Mouse (Mus musculus): Measurements from ENCODE around the gene Rpl19. TPM values are rescaled to one million over a fixed set of nuclear protein-coding genes. Genes with fewer than 3 reads are reported as not detected.

Gene Rpl19
- 665 and 1,760 TPM in 2 replicates for polyA plus RNA-seq (2012; ENCODE audit: low replicate concordance)

DNA sequence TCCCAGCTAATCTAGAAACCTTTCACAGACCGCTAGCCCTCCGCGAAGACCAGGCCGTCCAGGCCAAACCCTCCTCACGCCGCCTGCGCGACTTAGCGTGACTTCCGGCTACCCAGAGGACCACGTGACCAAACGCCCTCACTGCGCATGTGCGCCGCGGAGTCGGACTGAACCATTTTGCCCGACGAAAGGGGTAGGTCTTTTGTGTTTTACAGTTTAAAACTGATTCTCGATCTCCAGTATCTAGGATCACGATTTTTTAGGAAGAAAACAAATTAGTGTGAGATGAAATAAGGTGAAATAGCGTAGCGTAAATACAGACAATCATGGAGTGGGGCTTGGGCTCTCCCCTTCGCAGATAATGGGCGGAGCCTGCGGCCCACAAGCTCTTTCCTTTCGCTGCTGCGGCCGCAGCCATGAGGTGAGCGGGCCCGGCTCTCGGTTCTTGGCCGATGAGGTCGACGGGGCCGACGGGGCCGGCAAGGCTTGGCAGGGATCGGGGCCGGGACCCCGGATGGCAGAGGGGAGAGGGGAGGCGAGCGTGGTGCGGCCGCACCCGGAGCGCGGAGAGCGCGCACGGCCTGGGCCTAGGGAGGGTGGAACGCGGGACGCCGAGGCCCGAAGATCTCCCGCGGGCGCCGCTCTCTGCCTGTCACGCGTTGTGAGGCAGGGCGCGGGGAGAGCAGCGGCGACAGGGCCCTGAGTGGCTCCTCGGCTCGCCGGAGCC lies at the start of gene Rpl19:
Gene Rpl19 (plus strand): TSS at position 141 of the 727 bp plus-strand sequence.

DNA sequence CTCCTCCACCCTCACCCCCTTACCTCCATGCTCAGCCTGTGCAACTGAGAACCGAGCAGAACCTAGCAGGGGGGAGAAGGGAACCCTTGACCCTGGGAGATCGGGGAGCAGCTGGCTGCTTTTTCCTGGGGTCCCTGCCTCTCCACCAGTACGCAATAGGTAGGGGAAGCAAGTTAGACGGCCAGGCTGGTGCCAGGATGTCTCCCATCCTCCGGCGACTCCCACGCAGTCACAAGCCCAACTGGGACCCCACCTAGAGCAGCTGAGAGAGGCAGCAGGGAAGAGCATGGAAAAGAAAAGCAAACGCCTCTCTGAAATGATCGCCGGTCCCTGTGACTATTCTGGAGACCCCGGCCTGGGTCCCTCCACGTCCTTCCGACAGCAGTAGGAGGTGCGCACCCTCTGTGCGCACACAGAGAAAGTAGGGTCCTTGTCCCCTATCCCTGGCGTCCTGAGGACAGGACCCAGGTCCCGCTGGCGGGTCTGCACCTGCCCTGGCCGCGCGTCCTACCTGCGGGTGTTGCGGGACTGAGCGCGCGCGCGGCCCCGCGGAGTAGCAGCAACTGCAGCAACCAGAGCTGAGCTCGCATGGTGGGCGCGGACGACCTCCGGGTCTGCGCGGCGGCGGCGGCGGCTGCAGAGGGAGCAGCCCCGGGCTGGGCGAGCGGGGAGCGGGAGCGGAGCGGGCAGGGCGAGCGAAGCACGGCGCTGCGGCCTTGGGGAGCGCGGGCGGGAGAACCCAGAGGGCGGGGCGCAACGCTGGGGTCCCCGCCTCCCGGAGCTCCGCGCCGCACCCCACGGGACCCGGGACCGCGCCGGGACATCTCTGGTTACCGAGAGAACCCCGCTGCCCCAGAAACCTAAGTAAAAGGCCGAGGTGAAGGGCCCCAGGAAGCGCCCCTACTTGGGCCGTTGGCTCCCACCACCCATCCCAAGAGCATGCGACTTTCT lies 40.5 kb upstream of the Rpl19 start, which contains the start of gene Plxdc1:
Gene Plxdc1 (minus strand): TSS at position 718 of the 951 bp plus-strand sequence.

DNA sequence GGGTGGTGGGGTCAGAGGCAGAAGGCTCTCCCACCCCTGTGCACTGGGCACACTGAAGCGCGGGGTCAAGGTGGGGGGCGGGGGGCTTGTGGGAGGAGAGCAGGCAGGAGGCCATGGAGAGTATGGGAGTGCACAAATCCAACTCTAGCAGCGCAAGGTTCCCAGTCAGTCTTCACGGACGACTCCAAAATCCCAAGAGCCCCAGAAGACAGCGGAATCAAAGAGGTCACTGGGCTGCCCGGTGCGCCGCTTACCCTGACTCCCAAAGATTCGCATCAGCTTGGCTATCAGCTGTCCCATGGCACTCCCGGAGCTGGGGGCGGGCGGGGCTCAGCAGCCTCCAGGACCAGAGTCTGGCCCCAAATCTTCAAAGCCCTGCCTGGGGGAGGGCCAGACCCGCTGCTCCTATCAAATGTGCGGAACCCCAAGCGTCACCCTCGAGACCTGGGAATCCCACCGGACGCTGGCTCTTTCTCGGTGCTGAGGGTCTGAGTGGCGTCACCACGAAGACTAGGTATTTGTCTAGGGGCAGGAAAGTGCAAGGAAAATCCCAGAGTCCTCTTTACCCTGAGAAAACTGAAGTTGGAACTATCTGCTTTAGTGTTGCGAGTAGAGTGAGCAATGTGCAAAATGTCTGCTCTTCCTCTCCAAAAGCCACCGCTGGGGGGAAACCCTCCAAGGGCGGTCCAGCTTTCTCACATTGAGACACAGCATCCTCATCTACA lies 30.8 kb upstream of the Rpl19 start, which contains the start of gene Arl5c:
Gene Arl5c (minus strand): TSS at position 618 of the 725 bp plus-strand sequence.

DNA sequence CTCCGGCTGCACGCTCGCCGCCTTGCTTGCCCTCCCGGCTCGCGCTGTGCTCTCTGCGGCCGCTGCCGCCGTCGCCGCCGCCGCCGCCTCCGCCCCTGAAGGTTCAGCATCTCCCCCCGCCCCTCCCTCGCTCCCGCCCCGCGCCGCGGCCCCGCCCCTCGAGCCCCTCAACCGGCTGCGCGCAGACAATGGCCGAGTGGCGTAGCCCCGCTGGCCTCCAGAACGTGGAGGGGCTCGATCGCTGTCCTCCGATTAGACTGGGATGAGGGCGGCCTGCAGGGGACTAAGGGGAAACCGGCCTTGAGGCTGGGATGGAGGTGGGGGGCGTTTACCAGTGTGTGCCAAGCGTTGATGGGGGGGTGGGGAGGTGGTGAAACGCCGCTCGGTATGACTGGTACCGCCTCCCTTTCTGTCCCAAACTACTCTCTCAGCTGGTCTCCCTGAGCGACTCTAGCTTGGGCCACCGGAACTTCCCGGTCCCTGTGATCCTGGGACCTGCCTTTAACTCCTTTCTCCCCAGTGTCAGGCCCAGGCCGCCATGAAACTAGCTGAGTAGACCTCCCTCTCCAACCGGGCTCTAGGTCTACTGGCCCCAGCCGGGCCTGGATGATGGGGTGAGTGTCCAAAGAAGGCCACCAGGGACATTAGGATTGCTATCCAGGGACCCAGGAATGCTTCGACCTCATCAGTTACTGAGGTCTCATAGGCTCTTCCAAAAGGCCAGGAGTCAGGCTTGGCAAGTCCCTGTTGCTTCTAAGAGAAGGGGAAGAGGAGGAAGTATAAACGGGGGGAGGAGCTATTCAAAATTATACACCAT lies 3.7 kb upstream of the Rpl19 start, which contains the start of gene Cacnb1:
Gene Cacnb1 (minus strand): TSS at position 480 of the 817 bp plus-strand sequence.

DNA sequence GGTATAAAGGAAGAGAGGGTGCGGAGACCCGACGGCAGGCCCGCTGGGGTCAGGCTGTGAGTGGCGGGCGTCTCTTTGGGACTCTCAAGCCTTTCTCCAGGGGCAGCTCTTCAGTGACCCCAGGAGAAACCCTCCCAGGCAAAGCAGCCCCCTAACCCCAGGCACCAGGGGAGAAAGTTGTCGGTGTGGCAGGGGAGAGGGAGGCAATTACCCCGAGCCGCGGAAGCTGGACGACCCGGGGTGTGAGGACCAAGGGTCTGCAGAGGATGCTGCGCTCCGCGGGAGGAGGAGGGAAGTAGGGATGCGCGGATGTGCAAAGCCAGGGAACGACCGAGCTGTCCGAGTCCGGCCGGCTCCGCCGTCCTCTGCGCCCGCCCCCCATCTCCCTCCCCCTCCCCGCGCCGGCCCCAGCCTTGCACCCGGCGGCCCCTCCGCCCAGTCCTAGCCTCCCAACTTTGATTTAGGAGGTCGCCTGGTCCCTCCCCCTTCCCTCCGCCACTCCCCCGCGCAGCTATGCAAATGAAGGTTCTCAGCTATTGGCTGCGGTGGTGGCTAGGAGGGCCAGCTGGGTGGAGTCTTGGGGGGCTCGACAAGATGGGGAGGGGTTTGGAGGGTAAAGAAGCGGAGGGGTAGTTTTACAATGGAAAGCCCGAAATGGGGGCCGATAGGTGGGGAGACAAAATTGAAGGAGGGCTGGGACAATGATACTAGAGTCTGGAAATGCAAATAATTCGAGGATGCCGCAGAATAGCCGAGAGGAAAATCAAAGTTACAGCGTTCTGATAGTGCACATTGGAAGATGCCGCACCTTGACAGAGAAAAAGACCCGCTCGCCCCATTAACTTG lies 26.7 kb downstream of the Rpl19 start, which contains the start of gene Stac2:
Gene Stac2 (minus strand): TSS at position 474 of the 846 bp plus-strand sequence.

Other genes with a start within 250 kb of the Rpl19 start
- 53.7 and 191 TPM in 2 replicates for gene Rpl23, start 244.3 kb upstream of the Rpl19 start, polyA plus RNA-seq (2012; ENCODE audit: low replicate concordance)
- gene Lasp1, start 227.7 kb upstream of the Rpl19 start, polyA plus RNA-seq (2012; ENCODE audit: low replicate concordance) = 121 and 395 TPM in 2 replicates
- gene B230217C12Rik, start 185.9 kb upstream of the Rpl19 start, polyA plus RNA-seq (2012; ENCODE audit: low replicate concordance) = 0.58 and 0.85 TPM in 2 replicates
- gene Fbxo47, start 142.6 kb upstream of the Rpl19 start, polyA plus RNA-seq (2012; ENCODE audit: low replicate concordance) = 0.12 TPM in 1 of 2 replicates, not detected in the other
- 3.5 and 4.8 TPM in 2 replicates for gene Plxdc1, start 40.3 kb upstream of the Rpl19 start, polyA plus RNA-seq (2012; ENCODE audit: low replicate concordance)
- 37.5 and 38.4 TPM in 2 replicates for gene Arl5c, start 30.5 kb upstream of the Rpl19 start, polyA plus RNA-seq (2012; ENCODE audit: low replicate concordance)
- gene Cacnb1, start 3.7 kb upstream of the Rpl19 start, polyA plus RNA-seq (2012; ENCODE audit: low replicate concordance) = 8.5 and 19.3 TPM in 2 replicates
- 19.2 and 20.3 TPM in 2 replicates for gene Stac2, start 26.8 kb downstream of the Rpl19 start, polyA plus RNA-seq (2012; ENCODE audit: low replicate concordance)
- 12.0 and 14.9 TPM in 2 replicates for gene Fbxl20, start 123.7 kb downstream of the Rpl19 start, polyA plus RNA-seq (2012; ENCODE audit: low replicate concordance)
- 20.8 and 31.9 TPM in 2 replicates for gene Med1, start 166.6 kb downstream of the Rpl19 start, polyA plus RNA-seq (2012; ENCODE audit: low replicate concordance)
- gene Cdk12, start 176.3 kb downstream of the Rpl19 start, polyA plus RNA-seq (2012; ENCODE audit: low replicate concordance) = 22.0 and 24.5 TPM in 2 replicates

Data from hematopoietic multipotent progenitor cell, adult 10-12 weeks (in vitro differentiated cells).